Mouse (Mus musculus) cerebellum, postnatal 10 days (tissue): ENCODE measurements around the gene Gm21976.

Experiments used
- DNase-seq, 2 experiments: peaks; one replicate each; pipeline ENCODE4 v3.0.0; 2021; ENCODE audit warnings: mixed read lengths in 2 of 2

Gm21976 gene

GRCm38 (mm10) chr13:98298833-98299758, 19.4 kb downstream of the Gm21976 start:
- peak; percentile 89 to 92 for DNase-seq

GRCm38 (mm10) chr13:98305257-98305656, 25.6 kb downstream of the Gm21976 start:
- no peak for DNase-seq

GRCm38 (mm10) chr13:98306393-98306792, 26.7 kb downstream of the Gm21976 start:
- DNase-seq = peak in 1 of 2 experiments; percentile 18

- DNase-seq = no peak
Observed at GRCm38 (mm10) chr13:98306852-98307475, 27.3 kb downstream of the Gm21976 start.

- no peak for DNase-seq
Observed at GRCm38 (mm10) chr13:98308004-98308403, 28.3 kb downstream of the Gm21976 start.

GRCm38 (mm10) chr13:98308724-98309123, 29.0 kb downstream of the Gm21976 start:
- DNase-seq = no peak

GRCm38 (mm10) chr13:98311597-98311996, 31.9 kb downstream of the Gm21976 start:
- no peak for DNase-seq

- DNase-seq = no peak
Observed at GRCm38 (mm10) chr13:98313631-98314030, 33.9 kb downstream of the Gm21976 start.

- no peak for DNase-seq
Observed at GRCm38 (mm10) chr13:98315124-98315523, 35.4 kb downstream of the Gm21976 start.

GRCm38 (mm10) chr13:98316140-98316479, 36.4 kb downstream of the Gm21976 start:
- no peak for DNase-seq

- peak; percentile 97 for DNase-seq
Observed at GRCm38 (mm10) chr13:98316480-98317245, 37.0 kb downstream of the Gm21976 start, which contains the start of gene Btf3. TSS of gene Btf3 (minus strand) at chr13:98317006.

GRCm38 (mm10) chr13:98317246-98317677, 37.6 kb downstream of the Gm21976 start:
- peak in 1 of 2 experiments; percentile 6 for DNase-seq

- DNase-seq = no peak
Observed at GRCm38 (mm10) chr13:98317911-98318310, 38.2 kb downstream of the Gm21976 start.

GRCm38 (mm10) chr13:98325034-98325433, 45.3 kb downstream of the Gm21976 start:
- no peak for DNase-seq

- peak; percentile 23 to 29 for DNase-seq
Observed at GRCm38 (mm10) chr13:98332106-98332505, 52.4 kb downstream of the Gm21976 start.

GRCm38 (mm10) chr13:98336205-98336604, 56.5 kb downstream of the Gm21976 start:
- DNase-seq = no peak

- peak in 1 of 2 experiments; percentile 21 for DNase-seq
Observed at GRCm38 (mm10) chr13:98340506-98340905, 60.8 kb downstream of the Gm21976 start.

- no peak for DNase-seq
Observed at GRCm38 (mm10) chr13:98349491-98349890, 69.8 kb downstream of the Gm21976 start.

- DNase-seq = peak; percentile 63 to 67
Observed at GRCm38 (mm10) chr13:98351527-98351926, 71.8 kb downstream of the Gm21976 start.

GRCm38 (mm10) chr13:98352381-98352975, 72.8 kb downstream of the Gm21976 start:
- peak in 1 of 2 experiments; percentile 28 for DNase-seq

GRCm38 (mm10) chr13:98353709-98354089, 74.0 kb downstream of the Gm21976 start:
- peak in 1 of 2 experiments; percentile 45 for DNase-seq

GRCm38 (mm10) chr13:98354090-98354801, 74.6 kb downstream of the Gm21976 start, which contains the start of gene Foxd1:
TSS of gene Foxd1 (plus strand) at chr13:98354242.
- DNase-seq = peak; percentile 51 to 55
